Mouse (Mus musculus) forebrain, embryonic 14.5 days (tissue): ENCODE data around the gene Prf1. TPM values are rescaled to one million over a fixed set of nuclear protein-coding genes. Genes with fewer than 3 reads are reported as not detected.

Experiments used
- ATAC-seq: fragments of 200-750 bp; cut with Nextera tagmentation; 2 replicates; pipeline ENCODE4 v1.8.0; 2017; ENCODE audit warnings: mild to moderate bottlenecking, moderate library complexity
- DNase-seq: peaks from one replicate; pipeline ENCODE4 v3.0.0-alpha.2; 2015; ENCODE audit warnings: low spot score
- H3K27ac ChIP-seq: fragments of 300-500 bp; sonication (generic); 2 replicates; pipeline ENCODE4 v1.5.1; 2014; ENCODE audit warnings: low read depth, mild to moderate bottlenecking, control low read depth, low read length, moderate library complexity
- H3K27me3 ChIP-seq: fragments of 300-500 bp; sonication (generic); replicated peaks from 2 replicates; pipeline ENCODE4 v1.6.1; 2014; ENCODE audit warnings: low read length, control low read depth, mixed read lengths; ENCODE audit not compliant: control insufficient read depth, insufficient read depth
- H3K36me3 ChIP-seq: fragments of 300-500 bp; sonication (generic); 2 replicates; pipeline ENCODE4 v1.6.1; 2014; ENCODE audit warnings: low read length, control low read depth; ENCODE audit not compliant: control insufficient read depth, insufficient read depth
- H3K4me1 ChIP-seq: fragments of 300-500 bp; sonication (generic); 2 replicates; pipeline ENCODE4 v1.6.1; 2014; ENCODE audit warnings: antibody characterized with exemption, low read length, control low read depth; ENCODE audit not compliant: control insufficient read depth, insufficient read depth
- H3K4me2 ChIP-seq: fragments of 300-500 bp; sonication (generic); 2 replicates; pipeline ENCODE4 v1.6.1; 2014; ENCODE audit warnings: mild to moderate bottlenecking, control low read depth, low read length
- H3K4me3 ChIP-seq: fragments of 300-500 bp; sonication (generic); 2 replicates; pipeline ENCODE4 v1.5.1; 2014; ENCODE audit warnings: low read depth, low read length, control low read depth
- H3K9ac ChIP-seq: fragments of 300-500 bp; sonication (generic); 2 replicates; pipeline ENCODE4 v1.6.1; 2014; ENCODE audit warnings: mild to moderate bottlenecking, low read length, control low read depth, moderate library complexity
- H3K9me3 ChIP-seq: fragments of 300-500 bp; sonication (generic); replicated peaks from 2 replicates; pipeline ENCODE4 v1.6.1; 2016; ENCODE audit warnings: low read length, control low read depth, mixed read lengths; ENCODE audit not compliant: control insufficient read depth
- WGBS: fragments of 180-500 bp; shearing (Covaris S2); extraction: QIAGEN DNeasy Blood & Tissue Kit; methylation state at CpG from one replicate; pipeline ENCODE4 v1.1.7; 2014; 5-methylcytosine and 5-hydroxymethylcytosine counted together
- polyA plus RNA-seq: library from polyadenylated mRNA; unstranded; fragments of >200 nt; fragmentation: Nextera tagmentation; extraction: Ambion mirVana; gene quantifications from 2 replicates; pipeline ENCODE4 v1.2.1, GENCODE M21; 2014

The Prf1 gene
- polyA plus RNA-seq, 1 experiment from 2014 or later: not detected

GRCm38 (mm10) chr10:61300996-61301395 is 3.4 kb downstream of the Prf1 start:
- WGBS: 81% methylated on average over 3 of the region's 3 CpGs
- ATAC-seq: no peak
- no peak overlapping the region for H3K27ac ChIP-seq

GRCm38 (mm10) chr10:61304046-61304445 is 6.4 kb downstream of the Prf1 start:
- no peaks in the 10 kb centered on the region for H3K9me3 ChIP-seq
- H3K36me3 ChIP-seq: no peaks in the 10 kb centered on the region
- ATAC-seq (no peak), DNase-seq (no peak)
- H3K4me2 ChIP-seq: no peak overlapping the region
- H3K27ac ChIP-seq: no peak overlapping the region
- H3K4me3 ChIP-seq: no peak overlapping the region
- H3K4me1 ChIP-seq: no peaks in the 10 kb centered on the region
- no peak overlapping the region for H3K9ac ChIP-seq
- WGBS: 73% methylated on average over 6 of the region's 6 CpGs
- no peaks in the 10 kb centered on the region for H3K27me3 ChIP-seq

More at GRCm38 (mm10) chr10:61300996-61301395, 3.4 kb downstream of the Prf1 start:
- no peak overlapping the region for H3K4me2 ChIP-seq
- H3K36me3 ChIP-seq: no peaks in the 10 kb centered on the region
- H3K9me3 ChIP-seq: no peaks in the 10 kb centered on the region
- no peak for DNase-seq
- no peaks in the 10 kb centered on the region for H3K27me3 ChIP-seq
- H3K9ac ChIP-seq: no peak overlapping the region
- no peak overlapping the region for H3K4me3 ChIP-seq
- H3K4me1 ChIP-seq: no peaks in the 10 kb centered on the region

- Histone ChIP-seq H3K4me2 (no peak overlapping the region), H3K36me3 (no peaks in the 10 kb centered on the region), H3K4me3 (no peak overlapping the region), H3K9me3 (no peaks in the 10 kb centered on the region), H3K27me3 (no peaks in the 10 kb centered on the region), H3K27ac (no peak overlapping the region), H3K9ac (no peak overlapping the region), H3K4me1 (no peaks in the 10 kb centered on the region)
- WGBS: 88% methylated on average over 13 of the region's 13 CpGs
- ATAC-seq (no peak), DNase-seq (no peak)
Observed at GRCm38 (mm10) chr10:61305928-61306590, 8.4 kb downstream of the Prf1 start.

GRCm38 (mm10) chr10:61308706-61309320 is 11.2 kb downstream of the Prf1 start:
- WGBS: 64% methylated on average over 12 of the region's 12 CpGs
- Histone ChIP-seq H3K9me3 (no peaks in the 10 kb centered on the region), H3K4me2 (no peak overlapping the region), H3K36me3 (no peaks in the 10 kb centered on the region), H3K4me3 (no peak overlapping the region), H3K4me1 (no peaks in the 10 kb centered on the region), H3K9ac (no peak overlapping the region), H3K27ac (no peak overlapping the region), H3K27me3 (no peaks in the 10 kb centered on the region)
- ATAC-seq (no peak), DNase-seq (no peak)

GRCm38 (mm10) chr10:61312159-61312558 is 14.5 kb downstream of the Prf1 start:
- Histone ChIP-seq H3K27me3 (no peaks in the 10 kb centered on the region), H3K27ac (no peak overlapping the region), H3K4me1 (no peaks in the 10 kb centered on the region), H3K9ac (no peak overlapping the region), H3K4me2 (no peak overlapping the region), H3K4me3 (no peak overlapping the region), H3K36me3 (no peaks in the 10 kb centered on the region), H3K9me3 (no peaks in the 10 kb centered on the region)
- 90% methylated on average over 6 of the region's 6 CpGs for WGBS
- DNase-seq (no peak), ATAC-seq (no peak)

- no peaks in the 10 kb centered on the region for H3K9me3 ChIP-seq
- ATAC-seq: no peak
- no peak overlapping the region for H3K4me2 ChIP-seq
- DNase-seq: no peak
- 74% methylated on average over 7 of the region's 7 CpGs for WGBS
- no peaks in the 10 kb centered on the region for H3K36me3 ChIP-seq
- H3K4me1 ChIP-seq: no peaks in the 10 kb centered on the region
- H3K4me3 ChIP-seq: no peak overlapping the region
- no peak overlapping the region for H3K9ac ChIP-seq
- H3K27ac ChIP-seq: no peak overlapping the region
- no peaks in the 10 kb centered on the region for H3K27me3 ChIP-seq
Observed at GRCm38 (mm10) chr10:61312754-61313153, 15.1 kb downstream of the Prf1 start.

GRCm38 (mm10) chr10:61313750-61314149 is 16.1 kb downstream of the Prf1 start:
- no peak for ATAC-seq
- no peaks in the 10 kb centered on the region for H3K9me3 ChIP-seq
- H3K27me3 ChIP-seq: no peaks in the 10 kb centered on the region
- no peak overlapping the region for H3K27ac ChIP-seq
- H3K9ac ChIP-seq: no peak overlapping the region
- no peak overlapping the region for H3K4me2 ChIP-seq
- H3K36me3 ChIP-seq: no peaks in the 10 kb centered on the region
- 79% methylated on average over 7 of the region's 7 CpGs for WGBS
- no peak overlapping the region for H3K4me3 ChIP-seq
- no peak for DNase-seq
- H3K4me1 ChIP-seq: no peaks in the 10 kb centered on the region

GRCm38 (mm10) chr10:61315324-61315880 is 17.8 kb downstream of the Prf1 start:
- H3K9ac ChIP-seq: no peak overlapping the region
- no peak overlapping the region for H3K4me3 ChIP-seq
- DNase-seq (no peak), ATAC-seq (no peak)
- H3K36me3 ChIP-seq: no peaks in the 10 kb centered on the region
- no peak overlapping the region for H3K4me2 ChIP-seq
- H3K27me3 ChIP-seq: no peaks in the 10 kb centered on the region
- no peak overlapping the region for H3K27ac ChIP-seq
- H3K9me3 ChIP-seq: no peaks in the 10 kb centered on the region
- 7% methylated on average over 9 of the region's 9 CpGs for WGBS
- H3K4me1 ChIP-seq: no peaks in the 10 kb centered on the region

- Histone ChIP-seq H3K9me3 (no peaks in the 10 kb centered on the region), H3K27me3 (no peaks in the 10 kb centered on the region), H3K4me3 (no peak overlapping the region), H3K4me1 (no peaks in the 10 kb centered on the region), H3K9ac (no peak overlapping the region), H3K27ac (no peak overlapping the region), H3K36me3 (no peaks in the 10 kb centered on the region), H3K4me2 (no peak overlapping the region)
- no peak for DNase-seq
- 90% methylated on average over 3 of the region's 3 CpGs for WGBS
- ATAC-seq: no peak
Observed at GRCm38 (mm10) chr10:61318527-61318926, 20.9 kb downstream of the Prf1 start.
